Mouse (Mus musculus) midbrain, embryonic 11.5 days (tissue): ENCODE data around the gene Oas1c. TPM values are rescaled to one million over a fixed set of nuclear protein-coding genes. Genes with fewer than 3 reads are reported as not detected.
"Not testable (repeated sequence)": the region's sequence is repeated elsewhere in the genome, so short reads cannot be mapped to it uniquely, and the experiment has no call there.

Source experiments
- ATAC-seq: fragments of 200-750 bp; cut with Nextera tagmentation; 2 replicates; pipeline ENCODE4 v1.8.0; 2017; ENCODE audit warnings: moderate TSS enrichment, moderate library complexity; ENCODE audit not compliant: low FRiP score
- DNase-seq: peaks from one replicate; pipeline ENCODE4 v3.0.0; 2015; ENCODE audit warnings: low spot score; ENCODE audit errors: missing footprints
- H3K27ac ChIP-seq: fragments of 300-500 bp; sonication (generic); 2 replicates; pipeline ENCODE4 v1.5.1; 2014; ENCODE audit warnings: low read depth, low read length
- H3K27me3 ChIP-seq: fragments of 300-500 bp; sonication (generic); 2 replicates; pipeline ENCODE4 v1.6.1; 2014; ENCODE audit warnings: mild to moderate bottlenecking, low read length, moderate library complexity, mixed read lengths; ENCODE audit not compliant: control insufficient read depth, insufficient read depth
- H3K36me3 ChIP-seq: fragments of 300-500 bp; sonication (generic); 2 replicates; pipeline ENCODE4 v1.6.1; 2014; ENCODE audit warnings: mild to moderate bottlenecking, low read length, moderate library complexity, mixed read lengths; ENCODE audit not compliant: control insufficient read depth, insufficient read depth
- H3K4me1 ChIP-seq: fragments of 300-500 bp; sonication (generic); 2 replicates; pipeline ENCODE4 v1.6.1; 2014; ENCODE audit warnings: low read length; ENCODE audit not compliant: control insufficient read depth, insufficient read depth
- H3K4me2 ChIP-seq: fragments of 300-500 bp; sonication (generic); 2 replicates; pipeline ENCODE4 v1.6.1; 2014; ENCODE audit warnings: mild to moderate bottlenecking, moderate library complexity
- H3K4me3 ChIP-seq: fragments of 300-500 bp; sonication (generic); 2 replicates; pipeline ENCODE4 v1.5.1; 2014; ENCODE audit warnings: low read depth, low read length
- H3K9ac ChIP-seq: fragments of 300-500 bp; sonication (generic); 2 replicates; pipeline ENCODE4 v1.6.1; 2014; ENCODE audit warnings: low read length
- H3K9me3 ChIP-seq: fragments of 300-500 bp; sonication (generic); 2 replicates; pipeline ENCODE4 v1.6.1; 2016; ENCODE audit warnings: low read length; ENCODE audit not compliant: control insufficient read depth
- WGBS: fragments of 180-500 bp; shearing (Covaris S2); extraction: QIAGEN DNeasy Blood & Tissue Kit; methylation state at CpG from one replicate; pipeline ENCODE4 v1.1.7; 2014; 5-methylcytosine and 5-hydroxymethylcytosine counted together
- polyA plus RNA-seq: library from polyadenylated mRNA; unstranded; fragments of >200 nt; fragmentation: Nextera tagmentation; extraction: Ambion mirVana; gene quantifications from 2 replicates; pipeline ENCODE4 v1.2.1, GENCODE M21; 2014

The Oas1c gene
- polyA plus RNA-seq, 1 experiment from 2014 or later = 0.15 TPM

- H3K9ac ChIP-seq, H3K4me2 ChIP-seq, DNase-seq, ATAC-seq, H3K9me3 ChIP-seq, H3K27ac ChIP-seq, H3K4me3 ChIP-seq, H3K27me3 ChIP-seq, H3K36me3 ChIP-seq, H3K4me1 ChIP-seq: not testable (repeated sequence)
- WGBS = 72% methylated on average over 9 of the region's 9 CpGs
These were observed 16.8 kb downstream of the Oas1c start, which contains the start of gene Oas1e for GRCm38 (mm10) chr5:120795480-120796034. Gene Oas1e, minus strand, starts transcription at chr5:120795530.

GRCm38 (mm10) chr5:120793043-120793442 is 19.3 kb downstream of the Oas1c start:
- Histone ChIP-seq H3K27me3 (no peaks in the 10 kb centered on the region), H3K9ac (no peak overlapping the region), H3K9me3 (no peaks in the 10 kb centered on the region), H3K27ac (no peak overlapping the region), H3K36me3 (no peaks in the 10 kb centered on the region), H3K4me1 (no peaks in the 10 kb centered on the region), H3K4me3 (no peak overlapping the region), H3K4me2 (no peak overlapping the region)
- DNase-seq (peak; percentile 94), ATAC-seq (no peak)
- 37% methylated on average over 2 of the region's 2 CpGs for WGBS

GRCm38 (mm10) chr5:120787042-120787441 is 25.3 kb downstream of the Oas1c start:
- H3K36me3 ChIP-seq = no peaks in the 10 kb centered on the region
- H3K4me1 ChIP-seq = no peaks in the 10 kb centered on the region
- no peak for ATAC-seq
- WGBS = 73% methylated on average over 3 of the region's 3 CpGs
- H3K4me3 ChIP-seq = no peak overlapping the region
- H3K9ac ChIP-seq = no peak overlapping the region
- no peak overlapping the region for H3K4me2 ChIP-seq
- no peak for DNase-seq
- no peaks in the 10 kb centered on the region for H3K9me3 ChIP-seq
- H3K27ac ChIP-seq = no peak overlapping the region
- no peaks in the 10 kb centered on the region for H3K27me3 ChIP-seq

GRCm38 (mm10) chr5:120782446-120782845 is 29.9 kb downstream of the Oas1c start:
- Histone ChIP-seq H3K4me3 (no peak overlapping the region), H3K9me3 (no peaks in the 10 kb centered on the region), H3K27me3 (no peaks in the 10 kb centered on the region), H3K4me1 (no peaks in the 10 kb centered on the region), H3K36me3 (no peaks in the 10 kb centered on the region), H3K27ac (no peak overlapping the region), H3K4me2 (no peak overlapping the region), H3K9ac (no peak overlapping the region)
- ATAC-seq (no peak), DNase-seq (no peak)
- 74% methylated on average over 2 of the region's 2 CpGs for WGBS

GRCm38 (mm10) chr5:120781646-120782045 is 30.7 kb downstream of the Oas1c start:
- H3K27ac ChIP-seq = no peak overlapping the region
- ATAC-seq (no peak), DNase-seq (no peak)
- 92% methylated on average over 1 of the region's 1 CpGs for WGBS
- H3K4me2 ChIP-seq = no peak overlapping the region
- no peaks in the 10 kb centered on the region for H3K36me3 ChIP-seq
- H3K9ac ChIP-seq = no peak overlapping the region
- H3K9me3 ChIP-seq = no peaks in the 10 kb centered on the region
- no peaks in the 10 kb centered on the region for H3K27me3 ChIP-seq
- H3K4me1 ChIP-seq = no peaks in the 10 kb centered on the region
- H3K4me3 ChIP-seq = no peak overlapping the region

- Histone ChIP-seq H3K4me1 (no peaks in the 10 kb centered on the region), H3K36me3 (no peaks in the 10 kb centered on the region), H3K4me2 (no peak overlapping the region), H3K9ac (no peak overlapping the region), H3K4me3 (no peak overlapping the region), H3K9me3 (no peaks in the 10 kb centered on the region), H3K27ac (no peak overlapping the region), H3K27me3 (no peaks in the 10 kb centered on the region)
- 56% methylated on average over 3 of the region's 3 CpGs for WGBS
- no peak for ATAC-seq
- DNase-seq = no peak
These were observed 32.4 kb downstream of the Oas1c start for GRCm38 (mm10) chr5:120779922-120780321.

- DNase-seq = no peak
- H3K4me2 ChIP-seq = no peak overlapping the region
- H3K9ac ChIP-seq = no peak overlapping the region
- no peak for ATAC-seq
- no peaks in the 10 kb centered on the region for H3K27me3 ChIP-seq
- no peaks in the 10 kb centered on the region for H3K36me3 ChIP-seq
- no peaks in the 10 kb centered on the region for H3K4me1 ChIP-seq
- WGBS = 67% methylated on average over 2 of the region's 2 CpGs
- no peak overlapping the region for H3K27ac ChIP-seq
- no peak overlapping the region for H3K4me3 ChIP-seq
- no peaks in the 10 kb centered on the region for H3K9me3 ChIP-seq
These were observed 33.4 kb downstream of the Oas1c start for GRCm38 (mm10) chr5:120778941-120779340.

- WGBS = 83% methylated on average over 9 of the region's 9 CpGs
- Histone ChIP-seq H3K4me3 (no peak within 1 kb of the TSS), H3K27ac (no peak within 1 kb of the TSS), H3K4me1 (no peaks in the 10 kb centered on the region), H3K4me2 (no peak within 1 kb of the TSS), H3K9ac (no peak within 1 kb of the TSS), H3K9me3 (no peaks in the 10 kb centered on the region), H3K36me3 (no peaks in the 10 kb centered on the region), H3K27me3 (no peaks in the 10 kb centered on the region)
- DNase-seq = no peak
- no peak for ATAC-seq
These were observed 34.8 kb downstream of the Oas1c start, which contains the start of gene Oas3 for GRCm38 (mm10) chr5:120777478-120777877. Gene Oas3, minus strand, starts transcription at chr5:120777661.

- no peaks in the 10 kb centered on the region for H3K36me3 ChIP-seq
- no peak for ATAC-seq
- H3K9me3 ChIP-seq = no peaks in the 10 kb centered on the region
- no peak overlapping the region for H3K4me3 ChIP-seq
- DNase-seq = no peak
- WGBS = 85% methylated on average over 5 of the region's 5 CpGs
- no peaks in the 10 kb centered on the region for H3K4me1 ChIP-seq
- H3K27me3 ChIP-seq = no peaks in the 10 kb centered on the region
- H3K27ac ChIP-seq = no peak overlapping the region
- no peak overlapping the region for H3K4me2 ChIP-seq
- no peak overlapping the region for H3K9ac ChIP-seq
These were observed 35.5 kb downstream of the Oas1c start for GRCm38 (mm10) chr5:120776801-120777200.
